Mouse (Mus musculus) lung, postnatal 4 days (tissue): Measurements from ENCODE around the gene Olfr325.
"Not testable (repeated sequence)": the region's sequence is repeated elsewhere in the genome, so short reads cannot be mapped to it uniquely, and the experiment has no call there.

Experiments used
- DNase-seq, 2 experiments: peaks; one replicate each; pipeline ENCODE4 v3.0.0; 2021

Olfr325 gene

GRCm38 (mm10) chr11:58577430-58577829 is at the start of gene Olfr325:
TSS of gene Olfr325 (plus strand) at chr11:58577730.
- DNase-seq: no peak

- not testable (repeated sequence) for DNase-seq
Measured at GRCm38 (mm10) chr11:58534736-58535135, 42.8 kb upstream of the Olfr325 start, which contains the start of gene Olfr330. TSS of gene Olfr330 (minus strand) at chr11:58534836.

DNA sequence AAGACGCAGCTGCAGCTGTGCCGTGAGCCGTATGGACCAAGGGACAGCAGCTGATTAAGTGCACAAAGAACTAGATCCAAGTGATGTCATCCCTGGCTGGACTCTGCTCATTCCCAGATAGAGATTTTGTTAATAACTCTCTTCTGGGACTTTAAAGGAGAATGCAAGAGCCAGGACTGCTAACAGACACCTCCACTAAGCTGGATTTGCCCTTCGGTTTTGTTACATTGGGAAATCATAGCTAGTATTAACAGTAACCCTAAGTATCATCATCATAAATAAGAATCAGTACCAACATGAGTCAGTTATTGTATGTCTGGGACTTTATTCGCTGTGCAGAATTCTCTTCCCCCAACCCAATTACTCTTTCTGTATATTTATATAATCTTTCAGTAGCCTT is 31.2 kb upstream of the Olfr325 start, which contains the start of gene Olfr329-ps:
Gene Olfr329-ps (minus strand): TSS at position 101 of the 400 bp plus-strand sequence.
- DNase-seq: no peak

GRCm38 (mm10) chr11:58555536-58555935 is 22.0 kb upstream of the Olfr325 start, which contains the start of gene Olfr328:
TSS of gene Olfr328 (minus strand) at chr11:58555636.
- DNase-seq: no peak

DNA sequence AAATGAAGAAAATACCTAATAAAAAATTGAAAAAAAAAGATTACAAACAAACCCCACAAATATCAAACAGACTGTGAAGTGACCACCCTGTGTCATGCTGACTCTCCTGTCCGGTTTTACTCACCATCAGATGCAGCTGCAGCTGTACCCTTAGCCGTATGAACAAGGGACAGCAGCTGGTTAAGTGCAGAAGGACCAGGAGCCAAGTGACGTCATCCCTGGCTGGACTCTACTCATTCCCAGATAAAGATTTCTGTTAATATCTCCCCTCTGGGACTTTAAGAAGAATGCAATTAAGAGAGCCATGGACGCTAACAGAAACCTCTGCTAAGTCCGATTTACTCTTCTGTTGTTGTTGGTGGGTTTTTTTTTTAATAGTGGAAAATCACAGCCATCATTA is 7.1 kb upstream of the Olfr325 start, which contains the start of gene Olfr224:
Gene Olfr224 (minus strand): TSS at position 149 of the 400 bp plus-strand sequence.
- no peak for DNase-seq

GRCm38 (mm10) chr11:58578636-58579035 is 1.1 kb downstream of the Olfr325 start:
- DNase-seq: no peak

DNA sequence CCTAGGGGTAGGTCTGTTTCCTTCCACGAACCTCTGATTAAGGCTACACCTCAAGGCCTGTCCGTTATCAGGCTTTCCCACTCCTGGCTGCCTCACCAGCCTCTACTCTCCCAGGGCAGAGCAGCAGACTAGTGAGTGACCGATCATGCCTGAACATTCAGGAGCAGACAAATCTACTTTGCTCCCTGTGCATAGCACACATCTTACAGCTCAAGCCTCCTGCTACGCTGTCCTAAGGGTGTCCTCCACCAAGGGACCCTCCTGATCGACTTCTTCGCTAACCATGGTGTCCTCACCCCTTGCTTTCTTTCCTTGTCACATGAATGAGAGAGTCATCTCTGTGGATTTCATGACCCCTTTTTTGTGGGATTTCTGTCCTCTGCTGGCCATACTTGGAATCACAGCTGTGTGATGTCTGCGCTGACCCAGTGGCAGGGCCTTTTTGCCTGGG is 10.4 kb downstream of the Olfr325 start:
- DNase-seq: peak in 1 of 2 experiments; percentile 34

DNA sequence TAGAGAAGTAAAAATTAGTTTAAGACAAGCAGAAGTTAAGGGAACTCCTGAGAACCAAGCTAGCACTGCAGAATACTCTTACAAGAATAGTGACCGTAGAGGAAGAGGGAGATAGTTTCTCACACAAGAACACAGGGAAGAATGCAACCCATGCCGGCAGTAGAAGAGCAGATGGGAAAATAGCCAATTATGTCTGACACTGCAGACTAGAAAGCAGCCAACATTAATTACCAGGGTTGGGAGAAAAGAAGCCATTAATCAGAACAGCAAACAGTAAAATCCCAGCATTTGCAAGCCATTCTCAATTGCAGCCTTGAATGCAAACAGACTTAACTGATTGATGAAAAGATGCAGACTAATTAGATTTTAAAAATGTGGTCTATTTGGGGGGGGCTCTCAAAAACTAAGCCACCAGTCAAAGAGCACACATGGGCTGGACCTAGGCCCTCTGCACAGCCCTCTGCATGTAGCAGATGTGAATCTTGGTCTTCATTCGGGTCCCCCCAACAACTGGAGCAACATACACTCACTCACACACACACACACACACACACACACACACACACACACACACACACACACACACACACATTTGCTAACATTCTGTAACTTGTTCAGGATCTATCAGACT is 11.2 kb downstream of the Olfr325 start:
- DNase-seq: no peak

DNA sequence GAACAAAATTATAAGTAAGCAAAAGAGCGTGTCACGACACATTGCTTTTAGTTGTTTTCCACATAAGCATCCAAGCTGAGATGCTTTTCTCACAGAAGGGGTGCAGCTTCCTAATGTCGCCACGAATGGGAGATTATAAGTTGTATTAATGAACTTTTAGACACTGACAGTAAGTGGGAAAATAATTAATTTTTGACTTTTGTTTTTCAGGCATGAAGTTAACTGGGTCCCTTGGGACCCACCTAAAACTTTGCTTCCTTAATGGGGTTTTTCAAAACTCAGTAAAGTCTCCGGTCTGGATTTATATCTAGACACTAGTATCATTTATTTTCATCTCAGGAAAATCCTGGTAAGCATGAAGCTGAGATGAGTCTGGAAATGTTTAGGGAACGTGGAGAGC is 17.3 kb downstream of the Olfr325 start, which contains the start of gene Olfr324:
Gene Olfr324 (plus strand): TSS at position 301 of the 400 bp plus-strand sequence.
- no peak for DNase-seq

GRCm38 (mm10) chr11:58597837-58598236 is 20.3 kb downstream of the Olfr325 start:
- no peak for DNase-seq

GRCm38 (mm10) chr11:58602062-58602461 is 24.5 kb downstream of the Olfr325 start:
- DNase-seq: no peak

DNA sequence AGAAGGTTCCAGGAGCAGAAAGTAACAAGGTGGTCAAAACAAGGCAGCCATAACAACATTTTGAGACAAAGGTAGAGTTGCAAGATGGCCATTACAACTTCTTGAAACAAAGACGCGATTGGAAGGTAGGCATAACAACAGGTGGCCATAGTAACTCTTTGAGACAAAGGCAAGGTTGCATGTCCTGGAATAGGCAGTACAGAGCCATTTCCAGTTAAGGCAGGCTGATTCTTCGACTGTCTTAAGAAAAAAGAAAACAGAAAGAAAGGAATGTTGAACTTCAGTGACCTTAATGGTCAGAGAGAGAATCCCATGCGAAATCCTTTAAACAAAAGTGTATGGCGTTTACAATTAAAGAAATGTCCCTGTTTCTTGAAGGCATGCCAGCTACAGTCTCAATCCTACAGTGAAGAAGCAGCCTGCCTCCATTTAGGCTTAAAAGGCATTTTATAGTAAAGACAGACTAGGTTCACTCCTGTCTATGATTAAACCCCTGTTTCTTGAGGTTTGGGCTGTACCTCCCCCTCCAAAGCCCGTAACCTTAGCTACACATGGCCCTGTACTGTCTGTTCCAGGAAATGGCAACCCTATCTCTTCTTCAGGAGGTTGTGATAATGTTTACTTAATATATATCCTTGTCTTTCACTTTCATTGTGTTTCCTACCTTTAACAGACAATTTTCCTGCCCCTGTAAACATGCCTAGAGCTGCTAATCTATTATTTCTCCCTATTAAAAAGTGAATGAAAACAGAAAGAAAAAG is 25.4 kb downstream of the Olfr325 start:
- no peak for DNase-seq

DNA sequence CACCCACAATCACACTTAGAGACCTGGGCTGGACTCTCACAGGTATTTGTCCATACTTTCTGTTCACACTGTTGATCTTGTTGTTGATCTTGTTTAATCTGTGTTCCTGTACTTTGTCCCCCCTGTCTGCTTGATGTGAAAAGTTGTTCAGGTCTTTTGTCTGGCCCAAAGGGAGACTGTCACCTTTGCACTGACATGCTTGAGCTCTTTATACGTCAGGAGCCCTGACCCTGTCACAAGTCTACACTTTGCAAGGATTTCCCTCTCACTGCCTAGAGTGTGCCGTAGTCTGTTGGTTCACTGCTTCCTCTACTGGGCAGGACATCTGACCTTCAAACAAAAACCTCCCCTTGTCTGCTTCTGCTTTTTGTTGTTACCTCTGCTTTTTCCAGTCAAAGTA is 27.2 kb downstream of the Olfr325 start:
- DNase-seq: no peak

- no peak for DNase-seq
Measured at GRCm38 (mm10) chr11:58605228-58605627, 27.7 kb downstream of the Olfr325 start.

- no peak for DNase-seq
Measured at GRCm38 (mm10) chr11:58606177-58606919, 28.8 kb downstream of the Olfr325 start.

DNA sequence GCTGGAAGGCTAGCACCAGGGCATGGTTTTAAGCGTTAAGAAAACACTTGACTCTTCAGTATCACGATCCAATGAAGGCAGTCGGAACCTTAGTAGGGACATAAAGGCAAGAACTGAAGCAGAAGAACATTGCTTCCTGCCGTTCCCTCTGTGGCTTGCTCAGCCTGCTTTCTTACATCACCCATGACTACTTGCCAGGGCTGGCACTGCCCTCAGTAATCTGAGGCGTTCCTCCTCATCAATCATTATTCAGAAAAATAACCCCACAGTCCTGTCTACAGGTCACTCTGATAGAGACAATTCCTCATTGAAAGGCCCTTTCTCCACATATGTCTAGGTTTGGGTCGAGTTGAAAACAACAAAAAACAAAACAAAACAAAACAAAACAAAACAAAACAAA is 29.5 kb downstream of the Olfr325 start:
- no peak for DNase-seq

DNA sequence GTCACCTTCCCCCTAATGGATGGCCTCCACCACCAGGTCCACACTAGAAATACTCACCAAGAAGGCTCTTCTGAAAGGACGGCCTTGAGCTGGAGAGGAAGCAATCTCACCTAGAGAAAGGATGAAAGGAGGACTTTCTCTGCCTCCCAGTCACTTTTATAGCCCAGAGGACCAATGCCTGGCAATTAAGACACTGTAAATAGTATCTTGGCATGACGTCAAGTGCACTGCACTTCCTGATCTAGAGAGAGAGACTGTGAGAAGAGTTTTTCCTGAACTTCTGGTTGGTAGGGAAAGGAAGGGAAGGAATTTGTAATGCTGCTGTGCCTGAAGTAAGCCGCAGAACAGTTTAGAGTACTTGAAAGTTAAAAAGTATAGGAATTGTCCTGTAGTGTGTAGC is 35.8 kb downstream of the Olfr325 start:
- no peak for DNase-seq

DNA sequence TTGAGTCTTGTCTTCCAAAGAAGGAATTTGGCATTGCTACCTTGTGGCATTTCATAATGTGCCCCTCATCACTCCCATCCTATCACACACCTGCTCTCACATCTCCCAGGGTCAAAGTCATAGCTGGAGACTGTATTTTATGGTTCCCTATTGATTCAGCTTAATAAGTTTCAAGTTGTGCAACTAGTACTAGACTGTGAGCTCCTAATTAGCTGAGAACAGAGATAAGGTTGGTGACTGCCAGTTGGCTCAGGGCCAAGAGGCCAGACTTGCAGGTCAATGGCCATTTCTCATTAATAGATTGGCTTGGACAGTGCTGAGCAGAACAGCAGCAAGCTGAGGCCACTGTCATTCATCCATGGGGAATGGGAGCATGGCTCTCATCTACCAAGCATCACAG is 37.0 kb downstream of the Olfr325 start:
- DNase-seq: peak; percentile 8 to 69

- no peak for DNase-seq
Measured at GRCm38 (mm10) chr11:58615975-58616374, 38.4 kb downstream of the Olfr325 start, which contains the start of gene 2210407C18Rik. TSS of gene 2210407C18Rik (minus strand) at chr11:58616075.

DNA sequence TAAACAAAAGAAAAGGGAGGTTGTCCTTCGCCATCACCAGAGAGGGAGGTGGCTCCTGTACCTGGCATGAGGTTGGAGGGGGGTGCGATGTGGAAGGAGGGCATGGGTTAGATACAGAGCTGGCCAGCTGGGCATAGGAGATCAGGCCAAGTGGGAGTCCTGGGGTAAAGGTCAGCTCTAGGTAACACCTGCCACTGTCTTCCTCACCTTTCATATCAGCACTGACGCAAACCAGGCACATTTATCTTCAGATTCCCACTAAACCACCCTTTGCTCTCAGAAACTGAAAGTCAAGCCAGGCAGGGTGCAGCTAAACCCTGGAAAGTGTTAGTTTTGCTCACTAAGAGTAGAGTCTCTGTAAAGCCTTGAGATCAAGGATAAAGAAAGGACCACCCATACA is 40.8 kb downstream of the Olfr325 start:
- DNase-seq: no peak

GRCm38 (mm10) chr11:58618793-58619192 is 41.3 kb downstream of the Olfr325 start:
- DNase-seq: no peak

GRCm38 (mm10) chr11:58626146-58626545 is 48.6 kb downstream of the Olfr325 start:
- no peak for DNase-seq

- no peak for DNase-seq
Measured at GRCm38 (mm10) chr11:58630401-58630800, 52.9 kb downstream of the Olfr325 start, which contains the start of gene Olfr323. TSS of gene Olfr323 (minus strand) at chr11:58630501.
